Mouse (Mus musculus) brown adipose tissue, adult 24 weeks (tissue): ENCODE results near the gene Cpeb2. TPM values are rescaled to one million over a fixed set of nuclear protein-coding genes. Genes with fewer than 3 reads are reported as not detected.

Experiments used
- H3K27ac ChIP-seq: fragments of 200-500 bp; replicated peaks from 2 replicates; pipeline ENCODE4 v1.5.1; 2012; ENCODE audit warnings: low read depth, mild to moderate bottlenecking, low read length
- H3K4me1 ChIP-seq: fragments of 200-500 bp; 2 replicates; pipeline ENCODE4 v1.6.1; 2012; ENCODE audit warnings: low read length, mixed read lengths; ENCODE audit not compliant: control insufficient read depth, insufficient read depth, insufficient read length
- H3K4me3 ChIP-seq: fragments of 200-500 bp; 2 replicates; pipeline ENCODE4 v1.5.1; 2012; ENCODE audit warnings: low read depth, mild to moderate bottlenecking, low read length, moderate library complexity; ENCODE audit not compliant: insufficient read depth
- polyA plus RNA-seq: library from polyadenylated mRNA; stranded (reverse); fragments of >200 nt; gene quantifications from 2 replicates; pipeline ENCODE4 v1.2.4, GENCODE M21; 2012; ENCODE audit not compliant: missing spikeins, insufficient read depth, insufficient read length

Cpeb2 gene
- polyA plus RNA-seq, 1 experiment, result 6.6 TPM

GRCm38 (mm10) chr5:43263951-43264350 is 31.0 kb downstream of the Cpeb2 start:
- Histone ChIP-seq H3K4me3 (no peak overlapping the region), H3K4me1 (no peaks in the 10 kb centered on the region), H3K27ac (no peak overlapping the region)

GRCm38 (mm10) chr5:43264696-43265095 is 31.7 kb downstream of the Cpeb2 start:
- Histone ChIP-seq H3K4me3 (no peak overlapping the region), H3K4me1 (no peaks in the 10 kb centered on the region), H3K27ac (no peak overlapping the region)

DNA sequence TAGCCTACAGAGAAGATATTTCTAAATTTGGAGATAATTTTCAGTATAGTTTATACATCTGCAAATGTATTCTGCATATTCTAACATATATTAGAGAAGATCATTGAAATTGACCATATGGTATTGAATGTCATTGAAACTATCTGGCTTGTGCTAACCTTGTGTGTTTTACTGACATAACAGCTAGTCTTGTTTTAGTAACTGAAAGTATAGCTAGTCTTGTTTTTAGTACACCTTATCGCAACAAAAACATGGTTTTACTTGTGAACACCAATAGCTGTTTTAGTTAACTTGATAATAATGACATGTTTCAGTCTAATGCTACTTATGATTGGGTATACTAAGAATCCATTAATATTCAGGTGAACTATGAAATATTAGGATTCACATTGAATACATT is 45.0 kb downstream of the Cpeb2 start:
- H3K4me3 ChIP-seq, result no peak overlapping the region
- no peak overlapping the region for H3K27ac ChIP-seq
- no peaks in the 10 kb centered on the region for H3K4me1 ChIP-seq

DNA sequence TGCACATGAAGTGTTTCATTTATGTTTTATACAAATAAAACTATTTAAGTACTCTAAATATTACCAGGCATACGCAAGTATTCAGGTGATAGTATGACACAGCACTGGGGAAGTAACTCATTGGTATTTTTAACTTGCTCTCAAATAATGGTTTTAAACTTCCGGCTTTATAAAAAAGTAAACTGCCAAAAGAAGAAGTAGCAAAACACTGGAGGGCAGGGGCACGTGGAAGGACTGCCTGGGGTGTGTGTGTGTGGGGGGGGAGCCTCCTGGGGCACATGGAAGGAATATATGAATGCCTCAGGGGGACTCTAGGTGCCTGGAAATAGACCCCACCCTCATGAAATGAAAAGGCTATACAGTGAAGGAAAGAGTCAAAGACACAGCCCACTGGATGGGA is 46.8 kb downstream of the Cpeb2 start:
- H3K27ac ChIP-seq, result no peak overlapping the region
- H3K4me3 ChIP-seq, result no peak overlapping the region
- no peaks in the 10 kb centered on the region for H3K4me1 ChIP-seq

DNA sequence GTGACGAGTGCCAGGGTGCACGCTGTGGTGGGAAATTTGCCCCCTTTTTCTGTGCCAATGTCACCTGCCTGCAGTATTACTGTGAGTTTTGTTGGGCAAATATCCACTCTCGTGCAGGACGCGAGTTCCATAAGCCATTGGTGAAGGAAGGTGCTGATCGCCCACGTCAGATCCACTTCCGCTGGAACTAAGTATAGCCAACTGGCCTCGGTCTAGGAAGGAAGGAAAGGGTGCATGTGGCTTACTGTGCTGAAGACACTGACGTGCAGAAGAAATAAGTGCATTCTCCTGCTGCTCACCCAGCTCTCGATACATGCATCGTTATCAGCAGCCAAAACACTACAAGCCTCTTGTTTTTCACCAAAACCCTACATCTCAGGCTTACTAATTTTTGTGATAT is 52.8 kb downstream of the Cpeb2 start:
- H3K4me1 ChIP-seq, result no peaks in the 10 kb centered on the region
- no peak overlapping the region for H3K4me3 ChIP-seq
- H3K27ac ChIP-seq, result no peak overlapping the region

DNA sequence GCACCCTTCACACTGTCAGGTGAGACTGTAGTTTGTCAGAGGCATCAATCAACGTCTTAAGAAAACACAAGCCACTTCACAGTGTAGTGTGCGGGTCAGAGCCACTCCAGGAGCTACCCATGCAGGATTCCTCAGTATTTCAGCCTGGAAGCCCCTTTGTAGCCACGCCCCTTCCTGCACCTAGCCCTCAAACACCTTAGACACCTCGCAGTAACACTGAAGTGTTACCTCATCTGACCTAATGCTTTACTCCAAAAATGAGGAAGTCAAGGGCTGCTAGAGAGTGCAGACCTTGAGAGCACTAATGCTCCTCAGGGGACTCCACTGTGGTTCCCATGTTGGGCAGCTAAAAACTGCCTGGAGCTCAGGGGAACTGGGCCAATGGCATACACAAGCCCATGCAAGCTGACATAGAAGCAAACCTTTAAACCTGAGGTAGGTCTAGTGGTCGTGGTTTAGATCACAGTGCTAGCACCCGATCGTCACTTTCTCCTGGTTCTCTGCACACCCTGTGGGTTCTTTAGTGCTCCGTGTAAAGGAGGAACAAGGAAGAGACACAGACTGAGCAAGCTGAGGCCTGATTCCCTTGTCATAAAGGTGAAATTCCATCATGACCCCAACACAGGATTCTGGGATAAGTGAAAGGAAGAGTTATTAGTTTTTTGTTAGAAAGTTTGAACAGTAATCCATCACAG is 56.9 kb downstream of the Cpeb2 start:
- Histone ChIP-seq H3K4me1 (no peaks in the 10 kb centered on the region), H3K27ac (no peak overlapping the region), H3K4me3 (no peak overlapping the region)

DNA sequence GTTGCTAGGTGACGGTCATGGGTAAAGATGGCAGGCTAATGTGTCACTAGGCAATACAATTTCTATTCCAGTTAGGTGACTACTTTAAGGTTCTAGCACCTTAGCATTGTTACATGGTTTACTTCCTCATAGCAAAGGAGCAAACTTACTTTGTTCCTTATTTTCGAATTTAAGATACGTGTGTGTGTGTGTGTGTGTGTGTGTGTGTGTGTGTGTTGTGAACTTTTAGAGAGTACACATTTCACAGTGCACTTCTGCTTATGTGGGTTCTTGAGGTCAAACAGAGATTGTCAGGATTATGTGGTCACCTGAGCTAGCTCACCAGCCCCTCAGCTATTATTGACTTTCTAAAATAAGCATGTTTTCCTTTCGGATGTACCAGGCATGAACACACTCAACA is 60.2 kb downstream of the Cpeb2 start:
- no peaks in the 10 kb centered on the region for H3K4me1 ChIP-seq
- H3K27ac ChIP-seq, result no peak overlapping the region
- no peak overlapping the region for H3K4me3 ChIP-seq

GRCm38 (mm10) chr5:43297459-43297858 is 64.5 kb downstream of the Cpeb2 start:
- no peak overlapping the region for H3K27ac ChIP-seq
- H3K4me1 ChIP-seq, result no peaks in the 10 kb centered on the region
- H3K4me3 ChIP-seq, result no peak overlapping the region

- no peak overlapping the region for H3K4me3 ChIP-seq
- H3K27ac ChIP-seq, result no peak overlapping the region
- no peaks in the 10 kb centered on the region for H3K4me1 ChIP-seq
Measured at GRCm38 (mm10) chr5:43298975-43299374, 66.0 kb downstream of the Cpeb2 start.

DNA sequence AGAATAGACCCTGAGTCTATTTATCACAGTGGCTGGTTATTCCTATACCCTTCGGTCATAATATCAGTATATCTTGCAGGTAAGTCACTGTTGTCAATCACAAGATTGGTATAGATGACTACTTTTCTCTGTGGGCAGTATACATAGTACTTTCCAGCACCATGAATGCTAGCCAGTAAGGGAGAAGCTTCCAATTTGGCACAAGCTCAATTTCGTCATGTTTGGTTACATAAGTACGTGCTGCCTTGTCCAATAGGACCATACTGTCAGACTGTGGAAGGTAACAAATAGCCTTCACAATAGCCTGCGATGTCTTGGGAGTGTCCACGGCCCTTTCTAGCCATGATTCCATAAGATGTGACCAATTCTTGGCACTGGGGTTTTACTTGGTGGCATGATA is 67.1 kb downstream of the Cpeb2 start:
- Histone ChIP-seq H3K4me1 (no peaks in the 10 kb centered on the region), H3K4me3 (no peak overlapping the region), H3K27ac (no peak overlapping the region)

GRCm38 (mm10) chr5:43300979-43301378 is 68.0 kb downstream of the Cpeb2 start:
- Histone ChIP-seq H3K4me1 (no peaks in the 10 kb centered on the region), H3K27ac (no peak overlapping the region), H3K4me3 (no peak overlapping the region)

DNA sequence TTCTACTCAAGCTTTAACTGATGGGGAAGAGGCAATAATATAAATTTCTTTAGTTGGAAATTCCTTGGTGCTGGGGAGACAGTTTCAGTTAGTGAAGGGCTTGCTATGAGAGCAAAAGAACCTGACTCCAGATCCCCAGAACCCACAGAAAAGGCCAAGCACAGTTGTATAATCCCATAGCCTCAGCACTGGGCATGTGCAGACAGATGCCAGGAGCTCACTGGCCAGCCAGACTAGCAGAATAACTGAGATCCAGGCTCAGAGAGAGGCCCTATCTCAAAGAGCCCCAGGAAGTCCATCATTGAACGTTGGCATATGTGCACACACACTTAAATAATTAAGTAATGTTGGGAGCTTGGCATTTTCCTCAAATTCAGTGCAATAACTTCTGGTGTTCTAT is 70.5 kb downstream of the Cpeb2 start:
- Histone ChIP-seq H3K4me3 (no peak overlapping the region), H3K27ac (no peak overlapping the region), H3K4me1 (no peaks in the 10 kb centered on the region)

DNA sequence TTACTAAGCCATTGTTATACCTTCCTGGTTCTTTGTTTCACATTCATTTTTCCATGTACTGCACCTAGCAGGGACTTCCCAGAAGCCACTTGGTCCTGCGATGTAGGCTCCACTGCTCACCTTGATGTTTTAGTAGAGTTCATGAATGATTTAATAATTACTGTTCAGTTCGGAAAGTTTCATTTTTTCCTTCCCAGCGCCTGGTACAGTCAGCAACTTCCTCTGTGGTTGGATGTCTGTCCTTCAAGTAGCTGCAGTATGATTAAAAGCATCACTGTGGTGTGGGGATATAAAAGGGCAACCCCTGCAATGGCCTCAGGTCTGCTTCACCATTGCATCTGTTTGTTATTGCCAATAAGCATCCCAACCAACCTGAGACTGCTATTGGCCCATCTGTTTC is 72.5 kb downstream of the Cpeb2 start:
- H3K27ac ChIP-seq, result no peak overlapping the region
- H3K4me1 ChIP-seq, result no peaks in the 10 kb centered on the region
- no peak overlapping the region for H3K4me3 ChIP-seq

GRCm38 (mm10) chr5:43309961-43310360 is 77.0 kb downstream of the Cpeb2 start:
- Histone ChIP-seq H3K27ac (no peak overlapping the region), H3K4me1 (no peaks in the 10 kb centered on the region), H3K4me3 (no peak overlapping the region)

DNA sequence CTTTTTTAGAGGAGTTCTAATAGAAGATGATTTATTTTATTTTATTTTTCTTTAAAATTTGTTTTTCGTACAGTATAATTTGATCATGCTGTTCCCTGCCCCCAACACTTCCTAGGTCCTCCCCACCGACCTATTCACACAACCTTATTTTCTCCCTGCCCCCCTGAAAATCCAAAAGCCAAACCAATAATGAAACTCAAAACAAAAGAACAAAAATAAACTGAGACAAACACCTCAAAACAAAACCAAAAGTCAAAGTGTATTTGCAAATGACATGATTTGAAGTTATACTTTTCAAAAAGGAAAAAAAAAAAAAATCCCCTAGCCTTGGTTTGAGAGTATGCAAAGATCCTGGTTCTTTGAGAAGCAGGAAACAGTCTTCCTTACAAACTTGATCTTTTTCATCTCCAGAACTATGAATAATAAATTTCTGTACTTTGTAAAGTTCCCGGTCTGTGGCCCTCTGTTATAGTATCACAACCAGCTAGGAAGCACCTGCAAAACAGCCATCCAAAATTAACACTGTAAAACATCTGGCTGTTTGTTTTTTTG is 91.4 kb downstream of the Cpeb2 start:
- Histone ChIP-seq H3K4me3 (no peak overlapping the region), H3K4me1 (no peaks in the 10 kb centered on the region), H3K27ac (no peak overlapping the region)

DNA sequence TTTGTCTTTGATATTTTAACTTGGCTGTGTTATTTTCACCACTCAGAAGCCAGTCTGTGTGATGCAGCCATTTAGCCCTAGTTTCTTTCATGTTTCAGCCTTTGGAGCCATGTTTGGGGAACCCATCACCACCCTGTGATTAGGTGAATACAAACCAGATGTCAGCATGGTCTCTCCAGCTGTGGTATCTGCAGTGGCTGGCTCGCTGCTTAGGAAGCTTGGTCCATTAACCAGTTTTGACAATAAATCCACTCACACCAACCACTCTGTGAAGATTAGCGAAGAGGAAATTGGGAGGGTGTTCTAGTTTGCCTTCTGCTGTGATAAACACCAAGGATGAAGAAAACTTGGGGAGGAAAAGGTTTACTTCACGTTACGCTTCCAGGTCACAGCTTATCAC is 92.6 kb downstream of the Cpeb2 start:
- H3K4me3 ChIP-seq, result no peak overlapping the region
- H3K27ac ChIP-seq, result no peak overlapping the region
- no peaks in the 10 kb centered on the region for H3K4me1 ChIP-seq
